Mouse (Mus musculus) stomach, embryonic 15.5 days (tissue): ENCODE measurements around the gene Gna12. TPM values are rescaled to one million over a fixed set of nuclear protein-coding genes. Genes with fewer than 3 reads are reported as not detected.

ENCODE experiments used
- ATAC-seq: fragments of 200-750 bp; cut with Nextera tagmentation; 2 replicates; pipeline ENCODE4 v1.8.0; 2017; ENCODE audit warnings: low read depth, moderate number of reproducible peaks, moderate TSS enrichment; ENCODE audit not compliant: insufficient read depth, low FRiP score
- H3K27ac ChIP-seq: fragments of 300-500 bp; sonication (generic); 2 replicates; pipeline ENCODE4 v1.5.1; 2015; ENCODE audit warnings: mild to moderate bottlenecking, inconsistent platforms
- H3K27me3 ChIP-seq: fragments of 300-500 bp; sonication (generic); replicated peaks from 2 replicates; pipeline ENCODE4 v1.6.1; 2015; ENCODE audit warnings: inconsistent platforms
- H3K36me3 ChIP-seq: fragments of 300-500 bp; sonication (generic); 2 replicates; pipeline ENCODE4 v1.6.1; 2015; ENCODE audit warnings: inconsistent platforms
- H3K4me1 ChIP-seq: fragments of 300-500 bp; sonication (generic); 2 replicates; pipeline ENCODE4 v1.6.1; 2015; ENCODE audit warnings: inconsistent platforms
- H3K4me2 ChIP-seq: fragments of 300-500 bp; sonication (generic); 2 replicates; pipeline ENCODE4 v1.6.1; 2015; ENCODE audit warnings: mild to moderate bottlenecking, inconsistent platforms
- H3K4me3 ChIP-seq: fragments of 300-500 bp; sonication (generic); replicated peaks from 2 replicates; pipeline ENCODE4 v1.5.1; 2015; ENCODE audit warnings: inconsistent platforms
- H3K9ac ChIP-seq: fragments of 300-500 bp; sonication (generic); 2 replicates; pipeline ENCODE4 v1.6.1; 2015; ENCODE audit warnings: inconsistent platforms
- H3K9me3 ChIP-seq: fragments of 300-500 bp; sonication (generic); 2 replicates; pipeline ENCODE4 v1.6.1; 2016; ENCODE audit warnings: inconsistent platforms
- WGBS: fragments of 180-500 bp; shearing (Covaris S2); methylation state at CpG from one replicate; pipeline ENCODE4 v1.1.7; 2015; 5-methylcytosine and 5-hydroxymethylcytosine counted together
- polyA plus RNA-seq: library from polyadenylated mRNA; unstranded; fragments of >200 nt; fragmentation: Nextera tagmentation; extraction: Ambion mirVana; gene quantifications from 2 replicates; pipeline ENCODE4 v1.2.1, GENCODE M21; 2015

Gna12 gene
- polyA plus RNA-seq, 1 experiment from 2014 or later, result 49.5 TPM

GRCm38 (mm10) chr5:140812063-140812462 is 18.2 kb downstream of the Gna12 start:
- Histone ChIP-seq H3K36me3 (no peaks in the 10 kb centered on the region), H3K4me1 (peaks cover 21% of the 10 kb centered on the region), H3K27me3 (no peaks in the 10 kb centered on the region), H3K27ac (0 out of 2 replicates have a peak overlapping the region, but pooled peaks have one; percentile 8), H3K9me3 (no peaks in the 10 kb centered on the region), H3K4me2 (no peak overlapping the region), H3K4me3 (no peak overlapping the region), H3K9ac (no peak overlapping the region)
- 64% methylated on average over 5 of the region's 5 CpGs for WGBS
- ATAC-seq, result peak; percentile 55

- no peak overlapping the region for H3K4me3 ChIP-seq
- H3K27ac ChIP-seq, result no peak overlapping the region
- peaks cover 24% of the 10 kb centered on the region for H3K4me1 ChIP-seq
- 50% methylated on average over 2 of the region's 2 CpGs for WGBS
- no peaks in the 10 kb centered on the region for H3K9me3 ChIP-seq
- H3K4me2 ChIP-seq, result no peak overlapping the region
- H3K27me3 ChIP-seq, result no peaks in the 10 kb centered on the region
- ATAC-seq, result no peak
- H3K36me3 ChIP-seq, result no peaks in the 10 kb centered on the region
- H3K9ac ChIP-seq, result no peak overlapping the region
These were observed 18.8 kb downstream of the Gna12 start for GRCm38 (mm10) chr5:140811390-140811789.

- 36% methylated on average over 2 of the region's 2 CpGs for WGBS
- Histone ChIP-seq H3K27ac (no peak overlapping the region), H3K9ac (no peak overlapping the region), H3K27me3 (no peaks in the 10 kb centered on the region), H3K9me3 (no peaks in the 10 kb centered on the region), H3K4me2 (no peak overlapping the region), H3K36me3 (no peaks in the 10 kb centered on the region), H3K4me3 (no peak overlapping the region), H3K4me1 (peaks cover 7% of the 10 kb centered on the region)
- no peak for ATAC-seq
These were observed 23.3 kb downstream of the Gna12 start for GRCm38 (mm10) chr5:140806939-140807338.

GRCm38 (mm10) chr5:140806252-140806651 is 24.0 kb downstream of the Gna12 start:
- no peak for ATAC-seq
- Histone ChIP-seq H3K4me2 (no peak overlapping the region), H3K9me3 (no peaks in the 10 kb centered on the region), H3K9ac (no peak overlapping the region), H3K4me1 (peaks cover 4% of the 10 kb centered on the region; the same call in 1 of the 2 replicates), H3K36me3 (no peaks in the 10 kb centered on the region), H3K27ac (no peak overlapping the region), H3K27me3 (no peaks in the 10 kb centered on the region), H3K4me3 (no peak overlapping the region)
- WGBS, result 74% methylated on average over 2 of the region's 2 CpGs

GRCm38 (mm10) chr5:140801782-140802181 is 28.4 kb downstream of the Gna12 start:
- Histone ChIP-seq H3K36me3 (no peaks in the 10 kb centered on the region), H3K9me3 (no peaks in the 10 kb centered on the region), H3K4me1 (peaks cover 3% of the 10 kb centered on the region; the same call in 1 of the 2 replicates), H3K27ac (no peak overlapping the region), H3K9ac (no peak overlapping the region), H3K4me2 (no peak overlapping the region), H3K4me3 (no peak overlapping the region), H3K27me3 (no peaks in the 10 kb centered on the region)
- ATAC-seq, result no peak
- WGBS, result 82% methylated on average over 5 of the region's 5 CpGs

- Histone ChIP-seq H3K4me1 (no peaks in the 10 kb centered on the region; the same call in 1 of the 2 replicates), H3K27ac (no peak overlapping the region), H3K9ac (no peak overlapping the region), H3K27me3 (no peaks in the 10 kb centered on the region), H3K9me3 (no peaks in the 10 kb centered on the region), H3K4me3 (no peak overlapping the region), H3K36me3 (no peaks in the 10 kb centered on the region), H3K4me2 (no peak overlapping the region)
- 72% methylated on average over 6 of the region's 6 CpGs for WGBS
- 0 out of 2 replicates have a peak, but pooled peaks have one; percentile 14 for ATAC-seq
These were observed 29.8 kb downstream of the Gna12 start for GRCm38 (mm10) chr5:140800288-140800923.

- 60% methylated on average over 2 of the region's 2 CpGs for WGBS
- no peak for ATAC-seq
- Histone ChIP-seq H3K27me3 (no peaks in the 10 kb centered on the region), H3K36me3 (no peaks in the 10 kb centered on the region), H3K9me3 (no peaks in the 10 kb centered on the region), H3K27ac (no peak overlapping the region), H3K4me3 (no peak overlapping the region), H3K4me1 (peaks cover 7% of the 10 kb centered on the region), H3K9ac (no peak overlapping the region), H3K4me2 (no peak overlapping the region)
These were observed 31.0 kb downstream of the Gna12 start for GRCm38 (mm10) chr5:140799190-140799589.

- Histone ChIP-seq H3K4me1 (peaks cover 7% of the 10 kb centered on the region), H3K4me2 (no peak overlapping the region), H3K27ac (no peak overlapping the region), H3K4me3 (no peak overlapping the region), H3K9ac (no peak overlapping the region), H3K36me3 (no peaks in the 10 kb centered on the region), H3K27me3 (no peaks in the 10 kb centered on the region), H3K9me3 (no peaks in the 10 kb centered on the region)
- WGBS, result 55% methylated on average over 5 of the region's 5 CpGs
- ATAC-seq, result no peak
These were observed 31.5 kb downstream of the Gna12 start for GRCm38 (mm10) chr5:140798775-140799174.

- Histone ChIP-seq H3K36me3 (no peaks in the 10 kb centered on the region), H3K9ac (no peak overlapping the region), H3K27me3 (no peaks in the 10 kb centered on the region), H3K27ac (no peak overlapping the region), H3K4me2 (no peak overlapping the region), H3K4me3 (no peak overlapping the region), H3K4me1 (peaks cover 7% of the 10 kb centered on the region), H3K9me3 (no peaks in the 10 kb centered on the region)
- ATAC-seq, result no peak
- WGBS, result 78% methylated on average over 7 of the region's 7 CpGs
These were observed 32.1 kb downstream of the Gna12 start for GRCm38 (mm10) chr5:140798158-140798557.

- H3K27ac ChIP-seq, result no peak overlapping the region
- H3K4me2 ChIP-seq, result no peak overlapping the region
- no peaks in the 10 kb centered on the region for H3K9me3 ChIP-seq
- H3K4me1 ChIP-seq, result peaks cover 24% of the 10 kb centered on the region
- no peak overlapping the region for H3K9ac ChIP-seq
- WGBS, result 79% methylated on average over 3 of the region's 3 CpGs
- no peaks in the 10 kb centered on the region for H3K36me3 ChIP-seq
- H3K27me3 ChIP-seq, result no peaks in the 10 kb centered on the region
- no peak overlapping the region for H3K4me3 ChIP-seq
- no peak for ATAC-seq
These were observed 34.2 kb downstream of the Gna12 start for GRCm38 (mm10) chr5:140796051-140796450.

- ATAC-seq, result peak; percentile 31; the same call in 1 of the 2 replicates
- H3K9ac ChIP-seq, result no peak overlapping the region
- H3K4me2 ChIP-seq, result no peak overlapping the region
- no peaks in the 10 kb centered on the region for H3K27me3 ChIP-seq
- no peaks in the 10 kb centered on the region for H3K36me3 ChIP-seq
- WGBS, result 44% methylated on average over 2 of the region's 2 CpGs
- H3K27ac ChIP-seq, result 0 out of 2 replicates have a peak overlapping the region, but pooled peaks have one; percentile 46
- H3K4me1 ChIP-seq, result peaks cover 31% of the 10 kb centered on the region
- H3K4me3 ChIP-seq, result no peak overlapping the region
- H3K9me3 ChIP-seq, result no peaks in the 10 kb centered on the region
These were observed 35.1 kb downstream of the Gna12 start for GRCm38 (mm10) chr5:140795176-140795575.

GRCm38 (mm10) chr5:140794753-140795152 is 35.5 kb downstream of the Gna12 start:
- Histone ChIP-seq H3K36me3 (no peaks in the 10 kb centered on the region), H3K4me1 (peaks cover 31% of the 10 kb centered on the region), H3K4me2 (no peak overlapping the region), H3K4me3 (no peak overlapping the region), H3K9ac (no peak overlapping the region), H3K27ac (peak overlapping the region; percentile 46; the same call in 1 of the 2 replicates), H3K27me3 (no peaks in the 10 kb centered on the region), H3K9me3 (no peaks in the 10 kb centered on the region)
- ATAC-seq, result no peak
- 34% methylated on average over 3 of the region's 3 CpGs for WGBS
